Mouse (Mus musculus) megakaryocyte, embryonic 14.5 days (primary cell): ENCODE measurements around the gene Ibtk.

Experiments used
- FLI1 ChIP-seq: IDR thresholded peaks from 2 replicates; pipeline ENCODE4 v1.6.1; 2012; ENCODE audit warnings: low read length, inconsistent platforms, mixed read lengths
- GATA1 ChIP-seq: IDR thresholded peaks from 3 replicates; pipeline ENCODE4 v1.6.1; 2012; ENCODE audit warnings: mixed read lengths, low read length, inconsistent platforms, borderline replicate concordance

- TF ChIP-seq GATA1 (no peak), FLI1 (no peak)
Measured at GRCm38 (mm10) chr9:85693231-85694116, 55.7 kb downstream of the Ibtk start.
